Mouse (Mus musculus): ENCODE data around the gene Arhgef18.

DNA sequence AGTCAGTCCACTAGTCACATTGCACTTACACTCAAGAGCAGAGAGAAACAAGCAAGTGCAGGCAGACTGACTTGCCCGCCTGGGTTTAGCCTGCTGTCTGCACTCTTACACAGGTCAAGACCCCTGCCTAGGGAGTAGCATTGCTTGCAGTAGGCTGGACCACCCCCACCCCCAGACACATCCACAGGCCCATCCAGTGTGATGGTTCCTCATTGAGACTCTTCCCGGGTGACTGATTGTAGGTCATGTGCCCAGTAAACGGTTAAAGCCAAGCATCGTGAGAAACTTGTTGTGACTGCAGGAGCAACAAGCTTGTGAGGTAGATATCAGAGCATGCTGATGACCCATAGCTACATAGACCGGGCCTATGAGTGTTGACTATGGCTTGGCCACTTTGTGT is 28.7 kb downstream of the Arhgef18 start:
- TF ChIP-seq GATA1 (IDR thresholded peaks at IDR 0.05; ENCODE audit: low read length) (no peak), TAL1 (IDR thresholded peaks at IDR 0.05; ENCODE audit: low read length) (no peak)

Data from erythroblast, embryonic 14.5 days (primary cell).